Mouse (Mus musculus) left cerebral cortex, postnatal 4 days (tissue): Measurements from ENCODE around the gene Olah. TPM values are rescaled to one million over a fixed set of nuclear protein-coding genes. Genes with fewer than 3 reads are reported as not detected.

Source experiments
- DNase-seq: peaks from one replicate; pipeline ENCODE4 v3.0.0-alpha.2; 2022
- intact Hi-C: fragments of 180-260 bp; cut with DNase I; formaldehyde crosslinking; loops from one replicate; pipeline ENCODE4 v1.15.1; 2025
- total RNA-seq, 2 experiments: library from RNA; stranded (reverse); gene quantifications; 2 replicates each; pipeline ENCODE4 v1.2.3; 2021

The Olah gene
- total RNA-seq, 2 experiments from 2014 or later = 0.30 TPM; not detected in 1

DNA sequence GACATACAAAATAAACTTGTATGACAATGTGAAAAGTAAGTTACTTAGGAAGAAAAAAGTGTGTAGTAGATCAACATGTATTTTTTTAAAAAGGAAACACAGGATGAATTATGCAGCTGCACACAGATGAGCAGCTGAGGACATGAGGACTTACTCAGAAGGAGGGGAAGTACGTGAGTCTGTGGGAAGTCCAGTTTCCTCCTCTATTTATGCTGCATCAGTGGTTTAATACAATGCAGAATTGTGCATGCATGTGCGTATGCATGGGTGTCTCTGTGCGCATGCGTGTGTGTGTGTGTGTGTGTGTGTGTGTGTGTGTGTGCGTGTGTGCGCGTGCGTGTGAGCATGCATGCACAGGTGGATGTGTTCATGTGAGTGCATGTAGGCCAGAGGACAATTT, 41.2 kb downstream of the Olah start:
- no peak for DNase-seq
- intact Hi-C loops = no loop called here

DNA sequence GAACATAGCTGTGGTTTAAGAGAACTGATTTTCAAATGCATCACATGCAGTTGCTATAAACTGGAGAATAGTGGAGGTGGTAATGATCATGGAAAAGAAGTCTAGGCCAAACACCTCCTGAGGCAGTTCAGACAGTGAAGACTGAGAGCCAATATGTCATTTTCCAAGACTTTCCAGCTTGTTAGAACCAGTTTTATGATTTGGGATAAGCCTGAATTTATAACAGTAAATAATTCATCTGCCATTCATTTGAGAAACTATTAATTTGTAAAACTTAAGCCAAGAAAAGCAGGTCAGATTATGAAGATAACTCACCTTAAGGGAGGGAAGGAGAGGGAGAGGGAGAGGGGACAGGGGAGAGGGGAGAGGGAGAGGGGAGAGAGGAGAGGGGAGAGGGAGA, 43.9 kb downstream of the Olah start:
- intact Hi-C loops = loop anchor here (5.0 kb wide), 1 partner anchor 59 kb away; no protein-coding TSS in a partner anchor
- DNase-seq = no peak

DNA sequence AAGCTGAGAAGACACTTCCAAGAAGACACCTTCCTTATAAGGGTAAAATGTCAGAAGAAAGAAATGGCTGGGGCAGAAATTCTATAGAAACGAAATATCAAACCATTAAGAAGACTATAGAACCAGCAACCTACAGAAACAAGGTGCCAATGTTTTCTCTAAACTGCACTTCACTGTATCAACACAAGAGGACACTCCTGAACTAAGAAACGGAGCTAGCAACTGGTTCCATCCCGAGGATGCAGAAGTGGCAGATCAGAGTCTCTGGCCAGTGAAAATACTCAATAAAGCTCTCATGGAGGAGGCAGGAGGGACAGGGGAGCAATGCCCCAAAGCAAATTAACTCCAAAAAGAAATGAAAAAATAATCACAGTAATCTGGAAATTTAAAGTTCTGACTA, 48.1 kb downstream of the Olah start:
- DNase-seq = no peak
- intact Hi-C loops = no loop called here

DNA sequence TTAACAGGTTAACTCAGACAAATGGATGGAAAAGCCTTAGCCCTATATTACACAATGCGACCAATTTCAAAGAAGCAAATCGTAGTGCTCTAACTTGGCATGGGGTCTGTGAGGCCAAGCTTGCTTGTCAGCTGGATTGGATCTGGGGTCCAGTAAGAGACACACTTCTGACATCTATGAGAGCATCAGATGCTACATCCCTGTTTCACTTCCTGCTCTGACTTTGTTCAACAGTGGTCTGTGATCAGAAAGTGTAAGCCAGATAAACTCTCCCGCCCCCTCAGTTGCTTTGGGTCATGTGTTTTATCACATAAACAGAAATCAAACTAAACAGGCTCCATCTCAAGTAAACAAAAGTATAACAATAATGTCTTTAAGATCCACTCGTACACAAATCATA, 48.6 kb downstream of the Olah start:
- intact Hi-C loops = no loop called here
- no peak for DNase-seq

DNA sequence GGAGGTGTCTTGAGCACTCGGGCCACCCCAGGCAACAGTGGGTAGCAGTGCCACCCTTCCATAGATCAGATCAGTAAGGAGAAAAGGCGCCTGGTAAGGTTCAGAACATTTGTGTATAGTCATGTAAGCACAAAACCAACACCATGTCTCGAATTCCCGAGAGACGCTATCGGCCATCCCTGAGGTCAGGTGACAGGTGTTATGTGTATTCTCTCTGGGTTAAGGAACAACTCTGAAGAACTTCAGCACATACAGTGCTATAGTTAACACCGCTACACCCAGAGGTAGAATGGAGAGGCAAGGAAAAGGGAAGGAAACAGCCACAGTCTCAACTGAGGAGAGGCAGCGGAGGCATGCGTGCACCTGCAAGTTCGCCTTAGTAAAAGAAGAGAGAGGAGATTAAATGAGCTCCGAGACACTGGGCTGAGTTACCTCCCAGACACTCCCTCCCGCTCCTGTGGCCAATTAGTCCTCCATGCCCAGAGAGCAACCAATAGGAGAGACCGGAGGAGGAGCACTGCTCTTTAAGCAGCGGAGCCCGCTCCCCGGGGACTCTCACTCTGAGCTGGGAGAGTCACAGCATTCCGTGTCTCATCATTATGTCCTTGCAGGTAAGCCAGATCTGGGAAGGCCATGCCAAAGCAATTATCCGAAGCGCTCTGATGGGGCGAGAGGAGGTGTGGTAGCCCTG, 61.3 kb downstream of the Olah start, which contains the start of gene Acbd7:
Gene Acbd7, plus strand, starts transcription at position 558 of the 691 bp plus-strand sequence.
- peak; percentile 63 for DNase-seq
- intact Hi-C loops = no loop called here

DNA sequence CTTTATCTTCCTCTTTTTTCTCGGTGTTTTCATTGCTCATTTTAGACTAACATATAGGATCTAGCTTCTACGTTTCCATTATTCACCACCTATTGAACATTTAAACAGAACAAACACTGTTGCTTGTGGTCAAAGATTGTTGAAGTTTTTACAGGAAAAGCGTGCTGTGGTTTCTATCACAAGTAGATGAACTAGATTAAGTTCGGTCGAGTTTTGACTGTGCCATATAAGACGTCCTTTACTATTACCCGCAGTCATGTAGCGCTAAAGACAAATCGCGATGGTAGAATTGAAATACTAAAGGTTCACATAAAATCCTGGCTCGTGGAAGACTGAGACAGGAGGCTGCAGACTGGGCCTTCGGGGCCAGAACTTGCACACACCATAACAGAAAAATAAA, 63.2 kb downstream of the Olah start:
- intact Hi-C loops = no loop called here
- no peak for DNase-seq

DNA sequence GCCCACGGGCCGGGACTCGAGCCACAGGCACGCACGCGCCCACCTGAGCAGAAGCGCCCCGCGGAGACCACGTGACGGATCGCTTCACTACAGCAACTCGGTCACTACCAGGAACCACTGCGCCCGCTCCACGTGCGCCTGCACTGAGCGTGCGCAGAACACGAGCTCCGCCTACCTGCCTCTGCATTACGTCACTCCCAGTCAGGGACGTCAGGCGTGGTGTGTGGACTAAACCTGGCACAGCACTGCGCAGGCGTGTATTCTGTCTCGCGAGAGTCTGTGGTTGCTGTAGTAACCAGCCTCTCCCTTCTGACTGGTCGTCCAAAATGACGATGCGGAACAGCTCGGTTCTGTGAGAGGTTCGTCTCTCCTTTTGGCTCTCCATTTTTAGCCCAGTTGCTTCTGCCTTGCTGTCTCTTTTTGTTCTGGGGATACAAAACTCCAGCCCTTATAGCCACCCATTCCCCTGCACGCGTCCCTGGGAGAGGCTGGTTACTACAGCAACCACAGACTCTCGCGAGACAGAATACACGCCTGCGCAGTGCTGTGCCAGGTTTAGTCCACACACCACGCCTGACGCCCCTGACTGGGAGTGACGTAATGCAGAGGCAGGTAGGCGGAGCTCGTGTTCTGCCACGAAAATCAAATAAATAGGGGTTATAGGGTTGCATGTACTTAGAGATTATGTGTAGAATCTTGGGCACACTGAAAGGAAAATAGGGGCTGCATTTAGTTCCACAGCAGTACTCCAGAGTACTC, 64.3 kb downstream of the Olah start, which contains the start of gene Rpp38:
Gene Rpp38, minus strand, starts transcription at position 160 of the 759 bp plus-strand sequence.
- peak; percentile 97 for DNase-seq

DNA sequence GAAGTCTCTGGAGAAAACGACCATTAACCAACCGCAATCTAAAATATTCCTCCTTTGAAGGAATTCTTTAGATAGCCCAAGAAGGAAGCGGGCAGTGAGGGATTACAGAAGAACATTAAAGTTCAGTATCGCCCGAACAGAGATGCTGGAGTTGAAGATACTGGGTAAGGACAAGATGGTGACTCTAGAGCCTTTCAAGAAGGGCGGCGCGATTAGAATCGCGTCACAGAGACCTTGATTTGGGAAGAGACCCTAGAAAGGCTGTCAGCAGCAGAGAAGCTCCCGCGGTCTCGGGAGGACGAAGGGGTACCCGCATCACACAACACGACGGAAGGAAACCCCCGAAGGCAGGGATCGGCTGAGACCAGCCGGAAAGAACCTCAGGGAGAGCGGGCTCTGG, 65.0 kb downstream of the Olah start:
- intact Hi-C loops = no loop called here
- no peak for DNase-seq

More for the DNA sequence above, 64.3 kb downstream of the Olah start, which contains the start of gene Rpp38:
- intact Hi-C loops = no loop called here

DNA sequence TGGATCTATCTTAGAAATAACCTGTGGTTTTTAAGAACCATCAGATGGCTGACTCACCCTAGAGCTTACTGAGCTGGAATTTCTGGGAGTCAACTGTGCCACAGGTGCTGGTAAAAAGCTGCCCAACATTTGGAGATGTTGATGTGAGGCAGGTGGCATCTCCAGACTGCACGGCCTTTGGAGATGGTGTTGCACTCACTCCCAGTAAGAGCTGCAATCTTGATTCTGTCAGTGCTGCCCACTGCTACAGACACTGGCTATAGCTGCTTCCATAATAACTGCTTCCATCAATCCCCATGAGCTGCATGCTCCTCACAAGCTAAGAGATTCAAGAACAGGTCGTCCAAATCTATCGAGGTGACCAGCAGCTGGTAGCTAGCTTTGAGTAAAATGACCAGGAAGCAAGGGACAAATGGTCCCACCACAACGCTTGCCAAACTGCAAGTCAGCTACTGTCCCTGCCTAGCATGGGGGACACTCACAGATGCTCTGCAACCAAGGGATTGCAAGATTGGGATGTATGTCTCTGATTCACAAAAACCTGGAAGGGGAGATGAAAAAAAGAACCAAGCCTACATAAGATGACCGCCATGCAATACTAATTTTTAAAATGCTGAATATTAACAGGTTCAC, 65.8 kb downstream of the Olah start:
- intact Hi-C loops = no loop called here
- no peak for DNase-seq

DNA sequence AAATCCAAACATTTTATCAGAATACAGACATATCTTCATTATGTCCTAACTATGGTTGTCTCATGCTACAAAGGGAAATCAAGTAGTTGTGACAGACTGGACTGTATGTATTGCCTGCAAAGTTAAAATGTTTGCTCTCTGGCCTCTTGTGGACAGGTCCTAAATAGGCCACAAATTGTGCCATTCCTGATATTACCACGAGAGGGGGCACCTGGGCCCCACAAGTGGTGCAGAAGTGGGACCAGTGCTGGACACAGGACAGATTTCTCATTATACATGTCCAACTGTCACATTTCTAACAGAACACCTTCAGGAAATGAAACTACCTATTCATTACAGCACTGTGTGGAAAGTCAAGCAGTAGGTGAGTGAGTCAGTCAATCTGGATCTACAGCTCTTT, 69.7 kb downstream of the Olah start:
- intact Hi-C loops = no loop called here
- peak; percentile 68 for DNase-seq

DNA sequence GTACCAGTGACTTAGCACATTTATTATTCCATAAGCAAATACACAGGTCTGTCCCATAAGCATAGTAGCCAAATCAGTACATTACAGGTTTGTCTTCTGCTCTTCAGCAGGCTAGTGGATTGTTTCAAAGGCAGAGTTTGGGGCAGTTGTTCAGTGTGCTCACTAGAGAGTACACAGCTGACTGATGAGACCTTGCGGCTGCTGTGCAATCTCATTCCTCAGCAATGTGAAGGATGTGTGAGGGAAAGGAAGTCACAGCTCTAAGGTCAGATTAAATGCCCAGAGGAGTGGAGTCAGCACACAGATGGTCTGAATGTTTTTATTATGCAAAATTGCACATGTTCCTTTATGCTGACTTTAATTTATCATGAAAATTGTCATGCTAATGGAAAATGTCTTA, 70.5 kb downstream of the Olah start:
- intact Hi-C loops = no loop called here

DNA sequence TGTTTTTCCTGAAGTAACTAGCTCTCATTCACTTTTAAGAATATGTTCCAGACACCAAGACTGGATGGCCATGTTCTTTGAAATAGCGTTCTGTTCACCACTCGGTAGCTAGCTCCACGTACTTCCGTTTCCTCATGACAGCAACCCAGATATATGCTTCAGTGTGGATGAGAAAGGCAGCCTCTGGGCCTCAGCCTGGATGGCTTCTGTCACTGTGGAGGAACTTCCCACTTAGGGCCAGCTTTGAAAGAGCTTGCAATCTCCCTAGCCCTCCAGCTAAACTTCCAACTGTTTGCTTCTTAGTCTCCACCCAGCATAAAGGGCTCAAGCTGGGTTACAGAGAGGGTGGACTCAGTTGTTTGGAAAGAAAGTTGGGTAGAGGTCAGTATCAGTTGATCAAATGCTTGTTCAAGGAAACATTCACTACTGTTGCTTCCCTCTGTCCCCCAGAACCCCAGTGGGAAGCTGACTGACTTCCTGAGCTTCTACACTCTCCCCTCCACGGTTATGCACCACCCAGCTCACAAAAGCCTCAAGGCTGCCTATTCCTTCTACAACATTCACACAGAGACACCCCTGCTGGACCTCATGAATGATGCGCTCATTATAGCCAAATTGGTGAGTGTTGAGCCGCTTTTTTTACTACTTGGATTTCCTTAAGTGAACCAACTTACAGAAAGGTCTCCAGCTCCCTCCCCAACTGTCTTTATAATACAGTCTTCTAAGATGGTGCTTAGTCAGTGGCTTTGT, 72.5 kb downstream of the Olah start:
- intact Hi-C loops = no loop called here
- DNase-seq = no peak

More for the DNA sequence above, 70.5 kb downstream of the Olah start:
- no peak for DNase-seq

DNA sequence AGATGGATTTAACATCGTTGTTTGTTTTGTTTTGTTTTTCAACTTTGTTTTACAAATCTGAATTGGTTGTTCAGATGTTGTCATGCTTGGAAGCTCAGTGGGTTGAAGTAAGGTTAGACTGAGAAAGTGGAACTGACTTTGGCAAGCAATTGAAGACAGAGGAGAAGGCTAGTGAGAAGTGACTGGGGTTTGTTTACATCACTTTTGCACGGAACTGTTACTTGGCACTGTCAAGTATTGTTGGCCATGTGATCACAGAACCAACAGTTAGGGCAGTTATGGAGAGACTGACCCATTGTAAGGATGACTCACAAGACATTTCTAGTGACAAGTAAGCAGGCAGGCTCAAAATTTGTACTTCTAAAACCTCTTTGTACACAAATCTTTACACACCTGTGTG, 73.9 kb downstream of the Olah start:
- intact Hi-C loops = no loop called here
- DNase-seq = no peak

DNA sequence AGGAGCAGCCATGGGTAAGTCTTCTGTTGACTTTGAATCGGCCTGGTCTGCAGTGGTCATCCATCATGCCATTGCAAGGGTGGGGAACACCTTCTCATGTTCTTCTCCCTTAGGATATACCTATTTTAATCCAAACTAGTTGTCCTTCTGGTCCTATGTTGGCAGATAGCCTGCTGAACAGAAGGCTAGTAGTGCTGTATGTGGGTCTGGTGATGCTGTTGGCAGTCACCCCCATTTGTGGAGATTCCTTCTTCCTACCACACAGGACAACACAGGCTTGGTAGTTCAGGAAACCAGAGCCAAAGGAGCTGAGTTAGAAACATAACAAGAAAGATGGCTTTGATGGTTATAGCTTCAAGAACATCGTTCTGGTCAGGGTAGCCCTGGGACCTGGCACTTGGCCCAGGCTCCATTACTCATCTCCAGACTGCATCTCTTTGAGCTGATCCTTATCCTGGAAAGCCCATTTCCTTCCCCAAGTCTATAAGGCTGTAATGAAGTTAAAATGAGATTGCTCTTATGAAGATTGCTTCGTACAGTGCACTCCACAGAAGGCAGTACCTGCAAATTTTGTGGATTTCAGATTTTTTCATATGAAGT, 91.5 kb downstream of the Olah start:
- intact Hi-C loops = no loop called here
- peak; percentile 10 for DNase-seq

DNA sequence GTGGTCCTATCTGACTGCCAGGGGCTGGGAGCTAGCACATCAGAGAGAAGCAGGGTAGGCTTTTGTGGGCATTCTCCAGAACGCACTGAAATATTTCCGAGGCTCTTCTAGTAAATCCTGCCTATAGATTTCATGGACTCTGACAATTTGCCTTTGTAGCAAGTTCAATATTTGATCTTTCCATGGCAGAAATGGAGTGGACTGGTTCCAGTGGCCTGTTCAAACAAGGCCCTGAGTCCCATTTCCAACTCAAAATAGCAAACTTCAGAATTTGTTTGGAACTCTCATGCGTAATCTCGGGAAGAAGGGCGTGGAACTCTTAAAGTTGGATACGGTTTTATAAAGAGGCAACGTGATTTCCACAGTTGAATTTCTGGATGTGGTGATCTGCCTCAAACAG, 101.2 kb downstream of the Olah start:
- intact Hi-C loops = no loop called here
- DNase-seq = no peak

DNA sequence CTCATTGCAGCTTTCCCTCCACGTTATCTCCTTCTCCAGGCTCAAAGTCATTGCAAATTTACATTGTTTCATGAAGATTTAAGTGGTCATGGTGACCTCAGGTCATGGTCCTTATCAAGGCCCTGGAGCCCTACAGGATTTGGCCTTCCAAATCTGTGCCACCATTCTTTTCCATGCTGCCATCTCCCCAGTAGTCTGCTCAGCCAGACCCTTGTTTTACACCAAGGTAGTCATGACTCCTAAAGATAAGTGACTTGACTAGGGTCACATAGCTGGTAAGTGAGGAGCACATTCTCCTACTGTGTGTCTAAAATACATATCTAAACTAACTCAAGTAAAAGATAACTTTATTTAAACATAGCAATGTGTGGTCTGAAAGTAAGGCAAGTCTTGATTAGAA, 104.8 kb downstream of the Olah start:
- intact Hi-C loops = no loop called here
- no peak for DNase-seq
